In the genomic region with DNA sequence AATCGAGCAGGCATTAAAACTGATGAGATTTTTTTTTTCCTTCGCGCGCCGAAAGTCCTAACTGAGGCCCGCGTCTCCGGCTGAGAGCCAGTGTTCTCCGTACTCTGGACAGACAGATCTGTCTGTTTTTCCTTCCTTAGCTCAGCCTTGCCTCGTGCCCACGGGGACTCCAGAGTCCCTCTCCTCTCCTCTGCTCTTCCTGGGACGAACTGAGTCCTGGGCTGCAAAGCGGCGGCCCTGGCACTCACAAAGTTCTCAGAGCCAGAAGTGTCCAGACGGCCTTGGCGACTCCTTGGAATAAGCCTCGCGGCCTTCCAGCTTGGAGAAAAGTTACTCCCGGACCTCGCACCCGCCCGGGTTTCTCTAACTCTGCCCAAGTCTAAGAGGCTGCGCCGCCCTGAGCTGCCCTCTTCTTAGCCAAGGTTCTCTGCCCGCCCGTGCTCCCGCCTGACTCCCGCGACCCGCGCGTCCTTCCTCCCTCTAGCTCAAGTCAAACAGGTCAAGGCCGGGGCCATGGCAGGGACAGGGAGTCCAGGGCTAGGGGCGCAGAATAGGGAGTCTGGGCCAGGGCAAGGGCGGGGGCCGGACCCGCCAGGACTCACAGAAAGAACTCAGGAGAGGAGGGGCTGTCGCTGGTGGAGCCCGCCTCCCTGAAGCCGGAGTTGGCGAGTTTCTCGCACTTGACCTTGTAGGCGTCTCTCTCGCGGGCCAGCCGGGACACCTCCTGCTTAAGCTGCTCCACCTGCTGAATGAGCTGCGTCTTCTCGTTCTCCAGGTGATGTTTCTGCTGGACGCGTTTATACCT, we compare ENCODE assay signal across 8 mouse cellular contexts. TPM values are rescaled to one million over a fixed set of nuclear protein-coding genes. Genes with fewer than 3 reads are reported as not detected.
A peak's percentile ranks its signal among the peaks of the same experiment; 100 is the strongest.
DNase-seq lines count a peak whose midpoint lies in the region; ATAC-seq lines count a peak whose summit lies in the region.

No protein-coding gene starts in this region.

- peak overlapping the region; percentile 99 for H3K4me2 ChIP-seq in embryonic facial prominence, embryonic 14.5 days (ENCODE audit: low read depth, low read length)
- H3K4me2 ChIP-seq in heart, embryonic 15.5 days = peak overlapping the region; percentile 99

- peak; percentile 49 for DNase-seq in adrenal gland, postnatal 25 days
- DNase-seq in embryonic facial prominence, embryonic 14.5 days (ENCODE audit: low spot score) = no peak
- peak; percentile 62 for DNase-seq in kidney, postnatal 10 days
- DNase-seq in testis, postnatal 14 days (ENCODE audit: low spot score) = peak; percentile 79
- DNase-seq in left cerebral cortex, postnatal 14 days (ENCODE audit: low spot score in 2 of 2) = no peak
- DNase-seq in cerebellum, adult 8-10 months = no peak

- intact Hi-C loops in left cerebral cortex, postnatal 14 days (cut with DNase I) = loop anchor here (5.0 to 10.0 kb wide), 6 partner anchors 118 to 1308 kb away; no protein-coding TSS in a partner anchor

- WGBS in embryonic facial prominence, embryonic 14.5 days = under 1% methylated on average over 48 of the region's 50 CpGs
- 2% methylated on average over 50 of the region's 50 CpGs for WGBS in heart, embryonic 15.5 days
- WGBS in macrophage (ENCODE audit: missing documents) = 3% methylated on average over 50 of the region's 50 CpGs

- ATAC-seq in embryonic facial prominence, embryonic 14.5 days (ENCODE audit: low read depth) = no peak
- ATAC-seq in heart, embryonic 15.5 days (replicated peaks; ENCODE audit: insufficient number of reproducible peaks, insufficient read depth, low FRiP score, low read depth) = no peak

- H3K27ac ChIP-seq in embryonic facial prominence, embryonic 14.5 days (replicated peaks; ENCODE audit: low read depth, low read length) = no peak overlapping the region
- no peak overlapping the region for H3K27ac ChIP-seq in heart, embryonic 15.5 days
- peak overlapping the region; percentile 64 for H3K27ac ChIP-seq in macrophage

- peaks cover 37% of the 10 kb centered on the region for H3K79me2 ChIP-seq in macrophage (ENCODE audit: inconsistent target)

- peaks cover 4% of the 10 kb centered on the region for H3K4me1 ChIP-seq in embryonic facial prominence, embryonic 14.5 days (ENCODE audit: control insufficient read depth, insufficient read depth, low read length)
- H3K4me1 ChIP-seq in heart, embryonic 15.5 days (replicated peaks) = peaks cover 50% of the 10 kb centered on the region

- H3K36me3 ChIP-seq in embryonic facial prominence, embryonic 14.5 days (ENCODE audit: control insufficient read depth, insufficient read depth, low read length) = peaks cover 6% of the 10 kb centered on the region; the same call in 1 of the 2 replicates
- H3K36me3 ChIP-seq in heart, embryonic 15.5 days = no peaks in the 10 kb centered on the region
- no peaks in the 10 kb centered on the region for H3K36me3 ChIP-seq in macrophage (ENCODE audit: inconsistent target)

- H3K9me3 ChIP-seq in embryonic facial prominence, embryonic 14.5 days (ENCODE audit: control insufficient read depth, low read length) = no peaks in the 10 kb centered on the region
- H3K9me3 ChIP-seq in heart, embryonic 15.5 days (replicated peaks) = no peaks in the 10 kb centered on the region

- peaks cover 75% of the 10 kb centered on the region for H3K27me3 ChIP-seq in embryonic facial prominence, embryonic 14.5 days (replicated peaks; ENCODE audit: control insufficient read depth, insufficient read depth, low read length)
- peaks cover 71% of the 10 kb centered on the region for H3K27me3 ChIP-seq in heart, embryonic 15.5 days

- H3K4me3 ChIP-seq in embryonic facial prominence, embryonic 14.5 days (ENCODE audit: low read depth, low read length) = peak overlapping the region; percentile 65
- peak overlapping the region; percentile 60 for H3K4me3 ChIP-seq in heart, embryonic 15.5 days
- H3K4me3 ChIP-seq in macrophage (ENCODE audit: inconsistent target) = peak overlapping the region; percentile 83

- H3K9ac ChIP-seq in embryonic facial prominence, embryonic 14.5 days (ENCODE audit: low read depth, low read length) = peak overlapping the region; percentile 81
- H3K9ac ChIP-seq in heart, embryonic 15.5 days = peak overlapping the region; percentile 65

RNA-seq across cellular contexts. Expression of gene Mafb, which starts 1.6 kb away (rescaled TPM):
- total RNA-seq in adrenal gland, postnatal 25 days (2021) = 9.4 and 9.7 TPM in 2 replicates
- polyA plus RNA-seq in embryonic facial prominence, embryonic 14.5 days (2014; fragmentation: Nextera tagmentation; extraction: Ambion mirVana) = 16.9 and 18.5 TPM in 2 replicates
- polyA plus RNA-seq in heart, embryonic 15.5 days (2015; fragmentation: Nextera tagmentation; extraction: Ambion mirVana) = 6.7 and 9.5 TPM in 2 replicates
- total RNA-seq in macrophage (2018; cell fraction: chromatin; rRNA removed) = 10 to 100 TPM in 25 of 26 experiments, 1 to 10 TPM in 1; 3.6 to 89.4 (median 26.0) TPM
- 100 to 1,000 TPM in 11 of 26 experiments, 10 to 100 TPM in 15; 23.5 to 155 (median 91.4) TPM for total RNA-seq in macrophage (2018; cell fraction: cytosol; rRNA removed)
- 100 to 1,000 TPM in 6 of 26 experiments, 10 to 100 TPM in 20; 13.9 to 147 (median 72.0) TPM for total RNA-seq in macrophage (2018; cell fraction: nucleus; rRNA removed)
- 65.1 to 129 TPM (median 106 TPM) in 3 replicates for polyA plus RNA-seq in macrophage (2018)
- total RNA-seq in left cerebral cortex, postnatal 14 days (2021) = 10 to 100 TPM; 19.3 to 20.2 TPM

RNA-seq across cellular contexts. Expression of gene Gm826, which starts 31.3 kb away (rescaled TPM):
- 0.73 and 2.3 TPM in 2 replicates for total RNA-seq in adrenal gland, postnatal 25 days (2021)
- polyA plus RNA-seq in embryonic facial prominence, embryonic 14.5 days (2014; fragmentation: Nextera tagmentation; extraction: Ambion mirVana) = 0.22 and 0.54 TPM in 2 replicates
- polyA plus RNA-seq in heart, embryonic 15.5 days (2015; fragmentation: Nextera tagmentation; extraction: Ambion mirVana) = 12.2 and 14.5 TPM in 2 replicates
- 1 to 10 TPM in 18 of 26 experiments, under 1 TPM in 2, not detected in 6; 0.91 to 3.1 (median 2.1) TPM for total RNA-seq in macrophage (2018; cell fraction: chromatin; rRNA removed)
- under 1 TPM in 4 of 26 experiments, not detected in 22; 0.27 to 0.39 (median 0.34) TPM for total RNA-seq in macrophage (2018; cell fraction: cytosol; rRNA removed)
- total RNA-seq in macrophage (2018; cell fraction: nucleus; rRNA removed) = 1 to 10 TPM in 17 of 26 experiments, under 1 TPM in 3, not detected in 6; 0.83 to 3.5 (median 1.9) TPM
- polyA plus RNA-seq in macrophage (2018) = 0.20 TPM in 1 of 3 replicates, not detected in the others
- total RNA-seq in left cerebral cortex, postnatal 14 days (2021) = not detected

Comparison
In these comparisons a context has a peak if more than half of its experiments do, and no peak if none do; other contexts are left out.
1. DNase-seq: peak in adrenal gland, postnatal 25 days (single experiment), kidney, postnatal 10 days (single experiment) and testis, postnatal 14 days (single experiment); none in embryonic facial prominence, embryonic 14.5 days (single experiment), left cerebral cortex, postnatal 14 days (0 of 2) and cerebellum, adult 8-10 months (single experiment).
2. Peak in every context shown above with its lines, with median percentiles within 50 percentile points of each other: H3K4me3 ChIP-seq.